Mouse (Mus musculus) olfactory bulb, adult 2 months (tissue): ENCODE results near the gene Il1rapl2.

Source experiments
- CTCF ChIP-seq: fragments of 200-500 bp; IDR thresholded peaks from 2 replicates; pipeline ENCODE4 v1.5.1; 2012; ENCODE audit warnings: low read depth, mild to moderate bottlenecking, low read length, moderate library complexity; ENCODE audit not compliant: insufficient read depth
- POLR2A ChIP-seq: fragments of 200-500 bp; IDR thresholded peaks from 2 replicates; pipeline ENCODE4 v1.6.1; 2012; ENCODE audit warnings: mild to moderate bottlenecking, low read depth, low read length, moderate library complexity; ENCODE audit not compliant: insufficient read depth

DNA sequence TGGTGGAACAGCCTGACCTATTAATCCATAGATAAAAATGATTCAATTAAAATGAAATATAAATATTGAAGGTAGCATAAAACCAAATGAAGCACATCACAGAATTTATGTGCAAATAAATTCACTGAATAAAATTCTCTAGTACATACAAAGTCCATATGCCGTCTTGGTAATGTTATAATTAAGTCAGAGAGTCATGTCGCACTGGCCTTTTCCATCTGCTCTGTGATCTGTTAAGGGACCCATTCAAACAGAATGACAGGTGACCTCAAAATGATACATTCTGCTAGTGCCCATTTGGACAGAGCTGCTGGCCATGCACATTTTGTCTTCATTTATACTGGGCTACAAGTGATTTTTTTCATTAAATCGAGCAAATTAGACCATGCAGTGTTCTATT lies 534.3 kb downstream of the Il1rapl2 start:
- no peak for TF ChIP-seq POLR2A
- TF ChIP-seq CTCF, result no peak
